ENCODE assay signal across 9 mouse cellular contexts in genomic region chr4:129250759-129251481, GRCm38 (mm10). TPM values are rescaled to one million over a fixed set of nuclear protein-coding genes. Genes with fewer than 3 reads are reported as not detected.
DNase-seq lines count a peak whose midpoint lies in the region; ATAC-seq and TF ChIP-seq lines count a peak whose summit lies in the region.
"Had no signal": no experiment of that assay in that cellular context is flagged by ENCODE, and none has a peak within 500 bp of the region (broad histone marks: within the 10 kb centered on the region; RNA-seq: fewer than 3 reads in every experiment).

No protein-coding gene starts in this region.

- no peaks in the 10 kb centered on the region for H3K36me3 ChIP-seq in ES-Bruce4 (ENCODE audit: control insufficient read depth, insufficient read depth, low read length, poor library complexity, severe bottlenecking)
- H3K36me3 ChIP-seq in heart, embryonic 16.5 days (ENCODE audit: control insufficient read depth, insufficient read depth): no peaks in the 10 kb centered on the region
- no peaks in the 10 kb centered on the region for H3K36me3 ChIP-seq in limb, embryonic 10.5 days
- no peaks in the 10 kb centered on the region for H3K36me3 ChIP-seq in midbrain, embryonic 11.5 days (ENCODE audit: control insufficient read depth, insufficient read depth, low read length)

- WGBS in heart, embryonic 16.5 days: 37% methylated on average over 15 of the region's 15 CpGs
- 14% methylated on average over 15 of the region's 15 CpGs for WGBS in limb, embryonic 10.5 days
- 13% methylated on average over 15 of the region's 15 CpGs for WGBS in midbrain, embryonic 11.5 days

- H3K9me3 ChIP-seq in ES-Bruce4 (replicated peaks; ENCODE audit: control insufficient read depth, insufficient read depth, low read length, poor library complexity, severe bottlenecking): no peaks in the 10 kb centered on the region
- no peaks in the 10 kb centered on the region for H3K9me3 ChIP-seq in heart, embryonic 16.5 days (replicated peaks; ENCODE audit: control insufficient read depth, low read length)
- no peaks in the 10 kb centered on the region for H3K9me3 ChIP-seq in limb, embryonic 10.5 days (replicated peaks)
- no peaks in the 10 kb centered on the region for H3K9me3 ChIP-seq in midbrain, embryonic 11.5 days (ENCODE audit: control insufficient read depth, low read length)

- TF ChIP-seq POLR2A in ES-Bruce4 (IDR thresholded peaks at IDR 0.05; ENCODE audit: insufficient read depth, low read length): no peak

- no peak for TF ChIP-seq CTCF in ES-Bruce4 (IDR thresholded peaks at IDR 0.05; ENCODE audit: low read depth, low read length)

- peak; percentile 42 for DNase-seq in adrenal gland, postnatal 25 days
- peak; percentile 69 for DNase-seq in limb, embryonic 10.5 days (ENCODE audit: low spot score)
- DNase-seq in midbrain, embryonic 11.5 days (ENCODE audit: low spot score, missing footprints): no peak
- DNase-seq in thymus, postnatal 25 days: no peak
- no peak for DNase-seq in layer of hippocampus, adult 18-20 months (ENCODE audit: low spot score in 2 of 2)
- no peak for DNase-seq in urinary bladder, adult 2 months (ENCODE audit: low spot score)

- no peak for TF ChIP-seq EP300 in ES-Bruce4 (IDR thresholded peaks at IDR 0.05; ENCODE audit: insufficient read depth, low read depth, low read length)

- no peak overlapping the region for H3K9ac ChIP-seq in ES-Bruce4 (ENCODE audit: low read depth, poor library complexity, severe bottlenecking)
- H3K9ac ChIP-seq in heart, embryonic 16.5 days (ENCODE audit: low read length): no peak overlapping the region
- peak overlapping the region; percentile 2; the same call in 1 of the 2 replicates for H3K9ac ChIP-seq in midbrain, embryonic 11.5 days (ENCODE audit: low read length)

- peak overlapping the region; percentile 27 for H3K4me2 ChIP-seq in heart, embryonic 16.5 days (ENCODE audit: low read depth, low read length)
- peak overlapping the region; percentile 32 for H3K4me2 ChIP-seq in midbrain, embryonic 11.5 days

- no peaks in the 10 kb centered on the region for H3K27me3 ChIP-seq in ES-Bruce4 (ENCODE audit: control insufficient read depth, insufficient read depth, low read length, poor library complexity, severe bottlenecking)
- H3K27me3 ChIP-seq in heart, embryonic 16.5 days (ENCODE audit: control insufficient read depth, insufficient read depth, low read length): peaks cover 46% of the 10 kb centered on the region
- H3K27me3 ChIP-seq in limb, embryonic 10.5 days (ENCODE audit: low read depth, poor library complexity, severe bottlenecking): peaks cover 64% of the 10 kb centered on the region
- H3K27me3 ChIP-seq in midbrain, embryonic 11.5 days (ENCODE audit: control insufficient read depth, insufficient read depth, low read length): peaks cover 39% of the 10 kb centered on the region

- ATAC-seq in heart, embryonic 16.5 days (replicated peaks; ENCODE audit: extremely low read depth, insufficient read depth, low FRiP score): no peak; the same call in 1 of the 2 replicates
- ATAC-seq in midbrain, embryonic 11.5 days (ENCODE audit: low FRiP score): peak; percentile 51

- peaks cover 10% of the 10 kb centered on the region for H3K4me1 ChIP-seq in ES-Bruce4 (ENCODE audit: control insufficient read depth, insufficient read depth, low read length)
- peaks cover 11% of the 10 kb centered on the region for H3K4me1 ChIP-seq in heart, embryonic 16.5 days (ENCODE audit: control insufficient read depth, insufficient read depth, low read length)
- H3K4me1 ChIP-seq in limb, embryonic 10.5 days: peaks cover 30% of the 10 kb centered on the region
- H3K4me1 ChIP-seq in midbrain, embryonic 11.5 days (ENCODE audit: control insufficient read depth, insufficient read depth, low read length): peaks cover 22% of the 10 kb centered on the region

- peak overlapping the region; percentile 13 for H3K4me3 ChIP-seq in ES-Bruce4 (ENCODE audit: low read depth, low read length)
- H3K4me3 ChIP-seq in heart, embryonic 16.5 days (ENCODE audit: low read length): no peak overlapping the region
- peak overlapping the region; percentile 42 for H3K4me3 ChIP-seq in limb, embryonic 10.5 days
- H3K4me3 ChIP-seq in midbrain, embryonic 11.5 days (ENCODE audit: low read depth, low read length): no peak overlapping the region
- H3K4me3 ChIP-seq: myocyte had no signal

- H3K27ac ChIP-seq in ES-Bruce4 (ENCODE audit: insufficient read depth, low read length): no peak overlapping the region
- H3K27ac ChIP-seq in heart, embryonic 16.5 days (ENCODE audit: low read length): no peak overlapping the region
- H3K27ac ChIP-seq in limb, embryonic 10.5 days: peak overlapping the region; percentile 73
- H3K27ac ChIP-seq in midbrain, embryonic 11.5 days (ENCODE audit: low read depth, low read length): peak overlapping the region; percentile 2; the same call in 1 of the 2 replicates

RNA-seq across cellular contexts. Expression of gene C77080, which starts 10.3 kb away (rescaled TPM):
- 50.2 and 55.1 TPM in 2 replicates for polyA plus RNA-seq in ES-Bruce4 (2011; ENCODE audit: insufficient read depth, insufficient read length, low read depth, missing spikeins)
- 14.5 and 17.8 TPM in 2 replicates for total RNA-seq in adrenal gland, postnatal 25 days (2021)
- polyA plus RNA-seq in heart, embryonic 16.5 days (2015; fragmentation: Nextera tagmentation; extraction: Ambion mirVana): 2.2 and 2.3 TPM in 2 replicates
- 4.0 and 4.1 TPM in 2 replicates for polyA plus RNA-seq in limb, embryonic 10.5 days (2016; fragmentation: Nextera tagmentation; extraction: Ambion mirVana)
- polyA plus RNA-seq in midbrain, embryonic 11.5 days (2014; fragmentation: Nextera tagmentation; extraction: Ambion mirVana): 3.3 and 3.7 TPM in 2 replicates
- total RNA-seq in layer of hippocampus, adult 18-20 months (2021): 1 to 10 TPM; 6.4 to 7.5 TPM
- 29.7 and 32.1 TPM in 2 replicates for polyA plus RNA-seq in urinary bladder, adult 2 months (2012; rRNA removed)

RNA-seq across cellular contexts. Expression of gene Sync, which starts 36.5 kb away (rescaled TPM):
- 0.87 and 0.90 TPM in 2 replicates for polyA plus RNA-seq in ES-Bruce4 (2011; ENCODE audit: insufficient read depth, insufficient read length, low read depth, missing spikeins)
- 0.61 and 0.86 TPM in 2 replicates for total RNA-seq in adrenal gland, postnatal 25 days (2021)
- 1.8 and 1.9 TPM in 2 replicates for polyA plus RNA-seq in heart, embryonic 16.5 days (2015; fragmentation: Nextera tagmentation; extraction: Ambion mirVana)
- polyA plus RNA-seq in limb, embryonic 10.5 days (2016; fragmentation: Nextera tagmentation; extraction: Ambion mirVana): 0.36 and 0.39 TPM in 2 replicates
- 0.51 and 0.53 TPM in 2 replicates for polyA plus RNA-seq in midbrain, embryonic 11.5 days (2014; fragmentation: Nextera tagmentation; extraction: Ambion mirVana)
- total RNA-seq in layer of hippocampus, adult 18-20 months (2021): under 1 TPM; 0.99 TPM
- polyA plus RNA-seq in urinary bladder, adult 2 months (2012; rRNA removed): 3.1 and 4.0 TPM in 2 replicates

Comparison
In these comparisons a context has a peak if more than half of its experiments do, and no peak if none do; other contexts are left out.
1. H3K27ac ChIP-seq: peak in limb, embryonic 10.5 days (single experiment) and midbrain, embryonic 11.5 days (single experiment); none in ES-Bruce4 (single experiment) and heart, embryonic 16.5 days (single experiment).
2. H3K4me3 ChIP-seq: peak in ES-Bruce4 (single experiment) and limb, embryonic 10.5 days (single experiment); none in heart, embryonic 16.5 days (single experiment) and midbrain, embryonic 11.5 days (single experiment).
3. DNase-seq: peak in adrenal gland, postnatal 25 days (single experiment) and limb, embryonic 10.5 days (single experiment); none in midbrain, embryonic 11.5 days (single experiment), thymus, postnatal 25 days (single experiment), layer of hippocampus, adult 18-20 months (0 of 2) and urinary bladder, adult 2 months (single experiment).